Mouse (Mus musculus) MN1 (cell line): ENCODE measurements around the gene Shroom3.

Experiments used
- DNase-seq: peaks from one replicate; pipeline ENCODE4 v3.0.0-alpha.2; 2016; ENCODE audit warnings: low spot score

Shroom3 gene

GRCm38 (mm10) chr5:92933599-92934217 lies 250.5 kb downstream of the Shroom3 start:
- no peak for DNase-seq

- no peak for DNase-seq
Measured at GRCm38 (mm10) chr5:92934269-92934939, 251.2 kb downstream of the Shroom3 start.

GRCm38 (mm10) chr5:92935883-92936282 lies 252.6 kb downstream of the Shroom3 start:
- DNase-seq: no peak

GRCm38 (mm10) chr5:92937701-92938100 lies 254.5 kb downstream of the Shroom3 start:
- DNase-seq: no peak

GRCm38 (mm10) chr5:92939246-92939995 lies 256.2 kb downstream of the Shroom3 start:
- no peak for DNase-seq

GRCm38 (mm10) chr5:92942166-92942565 lies 258.9 kb downstream of the Shroom3 start:
- no peak for DNase-seq

- DNase-seq: no peak
Measured at GRCm38 (mm10) chr5:92942577-92942976, 259.3 kb downstream of the Shroom3 start.

- no peak for DNase-seq
Measured at GRCm38 (mm10) chr5:92944867-92945266, 261.6 kb downstream of the Shroom3 start.

- DNase-seq: no peak
Measured at GRCm38 (mm10) chr5:92948972-92949745, 265.9 kb downstream of the Shroom3 start.

GRCm38 (mm10) chr5:92950583-92950982 lies 267.3 kb downstream of the Shroom3 start:
- no peak for DNase-seq

GRCm38 (mm10) chr5:92951079-92951478 lies 267.8 kb downstream of the Shroom3 start:
- DNase-seq: no peak

- no peak for DNase-seq
Measured at GRCm38 (mm10) chr5:92953865-92954264, 270.6 kb downstream of the Shroom3 start.

GRCm38 (mm10) chr5:92954323-92954722 lies 271.1 kb downstream of the Shroom3 start:
- DNase-seq: peak; percentile 39

- DNase-seq: no peak
Measured at GRCm38 (mm10) chr5:92954827-92955475, 271.7 kb downstream of the Shroom3 start.

- DNase-seq: no peak
Measured at GRCm38 (mm10) chr5:92959287-92959686, 276.1 kb downstream of the Shroom3 start.

- no peak for DNase-seq
Measured at GRCm38 (mm10) chr5:92959708-92960107, 276.5 kb downstream of the Shroom3 start.

- no peak for DNase-seq
Measured at GRCm38 (mm10) chr5:92961353-92961752, 278.1 kb downstream of the Shroom3 start.

GRCm38 (mm10) chr5:92961770-92962231 lies 278.6 kb downstream of the Shroom3 start:
- DNase-seq: no peak

GRCm38 (mm10) chr5:92964691-92965090 lies 281.5 kb downstream of the Shroom3 start:
- no peak for DNase-seq

GRCm38 (mm10) chr5:92967143-92967542 lies 283.9 kb downstream of the Shroom3 start:
- DNase-seq: no peak

- no peak for DNase-seq
Measured at GRCm38 (mm10) chr5:92967906-92968305, 284.7 kb downstream of the Shroom3 start.

GRCm38 (mm10) chr5:92969443-92969842 lies 286.2 kb downstream of the Shroom3 start:
- no peak for DNase-seq
